Mouse (Mus musculus) spleen, adult 2 months (tissue): Measurements from ENCODE around the gene Stradb. TPM values are rescaled to one million over a fixed set of nuclear protein-coding genes. Genes with fewer than 3 reads are reported as not detected.

Experiments
- DNase-seq, 2 experiments: peaks; one replicate each; pipeline versions ENCODE4 v3.0.0 to v3.0.0-alpha.2; 2012 to 2021; ENCODE audit warnings: low spot score in 2 of 2, low read depth in 1 of 2
- H3K27ac ChIP-seq: fragments of 200-500 bp; 2 replicates; pipeline ENCODE4 v1.5.1; 2012; ENCODE audit warnings: low read length, inconsistent platforms; ENCODE audit not compliant: insufficient read depth
- H3K27me3 ChIP-seq: fragments of 200-500 bp; 2 replicates; pipeline ENCODE4 v1.6.1; 2012; ENCODE audit warnings: mild to moderate bottlenecking, moderate library complexity, low read length, inconsistent platforms; ENCODE audit not compliant: control insufficient read depth, insufficient read depth
- H3K36me3 ChIP-seq: fragments of 200-500 bp; 2 replicates; pipeline ENCODE4 v1.6.1; 2012; ENCODE audit warnings: mild to moderate bottlenecking, low read length, inconsistent platforms; ENCODE audit not compliant: control insufficient read depth, insufficient read depth
- H3K4me1 ChIP-seq: fragments of 200-500 bp; 2 replicates; pipeline ENCODE4 v1.6.1; 2011; ENCODE audit warnings: inconsistent platforms; ENCODE audit not compliant: control insufficient read depth, insufficient read depth, insufficient read length
- H3K4me3 ChIP-seq: fragments of 200-500 bp; 2 replicates; pipeline ENCODE4 v1.5.1; 2011; ENCODE audit warnings: mild to moderate bottlenecking, inconsistent platforms; ENCODE audit not compliant: insufficient read depth, insufficient read length; ENCODE audit errors: extremely low read depth
- CTCF ChIP-seq: fragments of 200-500 bp; IDR thresholded peaks from 2 replicates; pipeline ENCODE4 v1.5.1; 2011; ENCODE audit warnings: mild to moderate bottlenecking, inconsistent platforms; ENCODE audit not compliant: insufficient read depth, insufficient read length, insufficient replicate concordance; ENCODE audit errors: extremely low read depth
- POLR2A ChIP-seq: fragments of 200-500 bp; IDR thresholded peaks from 2 replicates; pipeline ENCODE4 v1.6.1; 2011; ENCODE audit warnings: low read depth, low read length, inconsistent platforms
- WGBS: fragments of 180-500 bp; shearing (Covaris S2); methylation state at CpG from one replicate; pipeline ENCODE4 v1.1.7; 2018; 5-methylcytosine and 5-hydroxymethylcytosine counted together
- polyA plus RNA-seq: library from polyadenylated mRNA; depleted of rRNA; stranded (reverse); fragments of >200 nt; gene quantifications from 2 replicates; pipeline ENCODE4 v1.2.3, GENCODE M21; 2012

Stradb gene
- polyA plus RNA-seq, 1 experiment: 10.5 TPM

DNA sequence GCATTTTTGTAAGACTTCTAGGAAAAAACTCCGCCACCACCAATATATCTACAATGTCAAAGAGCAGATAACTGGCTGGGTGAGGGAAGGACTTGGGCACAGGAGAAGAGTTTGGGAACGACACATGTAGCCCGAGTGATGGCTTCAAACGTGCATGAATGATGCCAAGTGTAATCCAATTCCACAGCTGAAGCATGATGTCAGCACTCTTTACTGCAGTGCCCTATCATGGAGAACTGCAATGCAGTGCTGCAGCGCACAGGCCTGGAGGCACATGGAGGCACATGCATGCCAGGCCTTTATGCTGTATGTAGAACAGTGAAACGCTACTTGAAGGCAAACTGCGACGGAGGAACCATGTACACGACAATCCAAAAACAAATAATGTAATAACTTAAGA, 26.6 kb upstream of the Stradb start:
- no peak for DNase-seq
- Histone ChIP-seq H3K36me3 (peaks cover 10% of the 10 kb centered on the region), H3K27ac (no peak overlapping the region), H3K4me3 (no peak overlapping the region), H3K27me3 (no peaks in the 10 kb centered on the region), H3K4me1 (peaks cover 14% of the 10 kb centered on the region)
- 97% methylated on average over 9 of the region's 9 CpGs for WGBS
- TF ChIP-seq POLR2A (no peak), CTCF (no peak)

DNA sequence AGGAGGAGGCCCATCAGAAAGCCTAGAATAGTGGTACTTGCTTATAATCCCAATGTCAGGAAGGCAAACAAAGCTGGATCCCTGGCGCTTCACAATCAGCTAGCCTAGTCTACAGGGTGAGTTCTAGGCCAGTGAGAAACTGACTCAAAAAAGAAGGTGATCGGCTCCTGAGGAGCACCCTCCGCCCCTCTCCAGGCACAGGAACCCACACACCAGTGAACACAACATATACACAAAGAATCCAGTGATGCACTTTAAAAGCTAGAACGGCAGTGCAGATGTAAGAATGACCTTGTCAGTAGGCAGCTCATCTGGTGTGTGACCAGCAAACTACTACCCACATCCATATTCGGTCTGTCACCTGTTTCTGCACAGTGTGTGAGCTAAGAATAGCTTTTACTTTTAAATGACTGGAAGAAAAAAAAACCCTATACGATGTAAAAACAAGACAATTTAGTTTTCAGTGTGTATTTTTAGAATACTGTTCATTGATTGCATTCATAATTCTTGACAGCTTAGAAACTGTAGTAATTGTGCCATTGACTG, 23.7 kb upstream of the Stradb start:
- DNase-seq: no peak
- 42% methylated on average over 6 of the region's 6 CpGs for WGBS
- Histone ChIP-seq H3K4me3 (no peak overlapping the region), H3K27me3 (no peaks in the 10 kb centered on the region), H3K27ac (peak overlapping the region; percentile 55; the same call in 1 of the 2 replicates), H3K36me3 (peaks cover 10% of the 10 kb centered on the region), H3K4me1 (peaks cover 32% of the 10 kb centered on the region)
- TF ChIP-seq CTCF (no peak), POLR2A (no peak)

DNA sequence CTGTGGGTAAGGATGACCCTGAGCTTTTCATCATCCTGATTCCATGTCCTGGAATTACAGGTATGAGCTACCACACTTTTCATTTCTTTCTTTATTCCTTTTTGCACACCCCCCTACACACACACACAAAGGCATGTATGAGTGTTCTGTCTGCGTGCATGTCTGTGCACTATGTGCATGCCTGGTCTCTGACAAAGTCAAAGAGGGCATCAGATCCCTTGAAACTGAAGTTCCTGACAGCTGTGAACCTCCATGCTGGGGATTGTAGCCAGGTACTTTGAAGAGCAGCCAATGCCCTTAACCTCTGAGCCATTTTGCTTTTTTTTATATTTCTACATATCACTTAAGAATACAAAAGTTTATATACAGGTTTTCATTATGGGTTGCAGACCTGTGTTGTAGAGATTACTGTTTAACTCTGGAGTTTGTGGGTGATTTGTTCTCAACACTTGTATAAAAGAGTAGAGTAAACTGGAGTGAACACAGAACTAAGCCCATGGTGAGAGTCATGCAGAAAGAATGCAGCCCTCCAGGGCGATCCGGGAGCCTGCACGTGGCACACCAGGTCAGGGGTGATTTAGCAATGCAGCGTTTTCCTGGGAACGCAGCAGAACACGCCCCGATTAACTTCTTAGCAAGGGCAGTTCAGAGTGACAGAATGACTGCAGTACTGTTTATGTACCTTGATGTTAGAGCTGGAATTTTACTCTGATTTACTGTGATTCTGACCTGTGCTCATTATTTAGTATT, 22.2 kb upstream of the Stradb start:
- Histone ChIP-seq H3K4me3 (no peak overlapping the region), H3K27me3 (no peaks in the 10 kb centered on the region), H3K36me3 (peaks cover 1% of the 10 kb centered on the region; the same call in 1 of the 2 replicates), H3K4me1 (peaks cover 42% of the 10 kb centered on the region), H3K27ac (no peak overlapping the region)
- 86% methylated on average over 8 of the region's 8 CpGs for whole genome bisulfite sequencing
- DNase-seq: no peak
- no peak for TF ChIP-seq CTCF
- TF ChIP-seq POLR2A: no peak

DNA sequence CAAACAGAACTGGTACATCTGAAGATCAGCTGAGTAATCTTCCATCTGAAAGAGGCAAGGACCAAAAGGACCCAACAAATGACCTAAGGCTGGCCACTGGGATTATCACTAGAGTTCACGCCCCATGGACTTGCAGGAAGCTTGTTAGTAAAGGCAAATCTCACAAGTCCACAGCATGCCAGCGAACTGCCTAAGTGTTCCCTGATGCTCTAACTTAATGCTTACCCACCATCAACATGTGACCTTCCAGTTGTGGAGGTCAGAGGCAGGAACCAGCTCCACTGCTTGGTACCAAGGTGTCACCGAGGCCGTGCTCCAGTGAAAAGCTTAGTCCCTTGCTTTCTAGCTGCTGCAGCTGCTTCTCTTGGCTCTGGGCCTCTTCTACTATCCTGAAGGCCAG, 21.5 kb upstream of the Stradb start:
- WGBS: 92% methylated on average over 4 of the region's 4 CpGs
- H3K27me3 ChIP-seq: no peaks in the 10 kb centered on the region
- TF ChIP-seq POLR2A (no peak), CTCF (no peak)
- H3K4me1 ChIP-seq: peaks cover 42% of the 10 kb centered on the region
- H3K36me3 ChIP-seq: no peaks in the 10 kb centered on the region
- H3K4me3 ChIP-seq: no peak overlapping the region
- DNase-seq: no peak
- H3K27ac ChIP-seq: no peak overlapping the region

DNA sequence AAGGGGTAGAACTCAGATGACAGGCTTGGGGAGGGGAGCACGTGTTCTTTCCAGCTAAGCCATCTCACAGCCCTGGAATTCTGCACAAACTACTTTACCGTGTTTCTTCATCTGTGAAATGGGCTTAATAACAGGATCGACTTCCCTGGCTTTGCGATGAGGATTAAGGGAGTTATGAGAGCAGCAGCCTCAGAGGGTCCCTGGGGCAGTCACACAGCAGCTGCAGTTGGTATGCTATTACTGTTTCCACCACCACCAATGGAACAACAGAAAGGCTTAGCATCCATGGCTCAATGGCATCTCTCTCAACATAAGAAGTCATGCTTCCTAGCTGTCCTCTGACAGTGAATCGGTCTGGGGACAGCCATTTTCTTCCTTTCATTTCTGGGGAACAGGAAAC, 20.8 kb upstream of the Stradb start:
- no peaks in the 10 kb centered on the region for H3K27me3 ChIP-seq
- no peaks in the 10 kb centered on the region for H3K36me3 ChIP-seq
- WGBS: 88% methylated on average over 5 of the region's 5 CpGs
- no peak for TF ChIP-seq POLR2A
- no peak for TF ChIP-seq CTCF
- DNase-seq: no peak
- no peak overlapping the region for H3K4me3 ChIP-seq
- peak overlapping the region; percentile 94 for H3K27ac ChIP-seq
- peaks cover 45% of the 10 kb centered on the region for H3K4me1 ChIP-seq

DNA sequence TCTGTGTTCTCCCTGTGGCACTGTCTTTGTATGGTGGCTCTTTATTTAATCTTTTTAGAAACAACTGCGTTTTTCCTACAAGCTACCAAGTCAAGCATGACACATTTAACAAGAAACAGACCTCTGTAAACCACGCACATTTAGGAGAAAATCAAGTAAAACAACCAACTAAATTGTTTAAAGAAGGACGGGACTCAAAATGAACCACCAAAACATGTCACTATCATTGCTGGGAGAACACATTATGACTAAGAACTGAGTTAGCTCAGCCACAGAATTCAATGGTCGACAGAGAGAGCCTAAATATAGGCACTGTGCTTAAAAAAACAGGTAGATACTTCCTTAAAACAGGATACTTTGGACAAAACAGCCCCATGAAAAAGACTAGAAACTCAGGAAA, 20.3 kb upstream of the Stradb start:
- Histone ChIP-seq H3K36me3 (no peaks in the 10 kb centered on the region), H3K27me3 (no peaks in the 10 kb centered on the region), H3K4me3 (no peak overlapping the region), H3K4me1 (peaks cover 47% of the 10 kb centered on the region), H3K27ac (peak overlapping the region; percentile 94)
- no peak for TF ChIP-seq CTCF
- no peak for TF ChIP-seq POLR2A
- WGBS: 33% methylated on average over 4 of the region's 4 CpGs
- DNase-seq: no peak
